Mouse (Mus musculus) liver, adult 2 months (tissue): ENCODE data around the gene Cdkn1a.

Experiments used
- CTCF ChIP-seq: fragments of 200-500 bp; IDR thresholded peaks from 2 replicates; pipeline ENCODE4 v1.5.1; 2011; ENCODE audit warnings: low read depth, low read length, control low read depth
- POLR2A ChIP-seq: fragments of 200-500 bp; IDR thresholded peaks from 2 replicates; pipeline ENCODE4 v1.6.1; 2011; ENCODE audit warnings: low read length, control low read depth; ENCODE audit not compliant: insufficient read depth; ENCODE audit errors: extremely low read depth

GRCm38 (mm10) chr17:29117006-29117648 is 26.4 kb downstream of the Cdkn1a start:
- TF ChIP-seq CTCF (no peak), POLR2A (no peak)
